Mouse (Mus musculus) limb, embryonic 13.5 days (tissue): ENCODE data around the gene Hdac8. TPM values are rescaled to one million over a fixed set of nuclear protein-coding genes. Genes with fewer than 3 reads are reported as not detected.
A peak's percentile ranks its signal among the peaks of the same experiment; 100 is the strongest.

Experiments
- ATAC-seq: fragments of 200-750 bp; cut with Nextera tagmentation; 2 replicates; pipeline ENCODE4 v1.8.0; 2017; ENCODE audit warnings: low read depth, moderate number of reproducible peaks, moderate TSS enrichment; ENCODE audit not compliant: low FRiP score
- H3K27ac ChIP-seq: fragments of 300-500 bp; sonication (generic); 2 replicates; pipeline ENCODE4 v1.5.1; 2015; ENCODE audit warnings: inconsistent platforms, mild to moderate bottlenecking, moderate library complexity
- H3K27me3 ChIP-seq: fragments of 300-500 bp; sonication (generic); 2 replicates; pipeline ENCODE4 v1.6.1; 2015; ENCODE audit warnings: mild to moderate bottlenecking, inconsistent platforms
- H3K36me3 ChIP-seq: fragments of 300-500 bp; sonication (generic); 2 replicates; pipeline ENCODE4 v1.6.1; 2015; ENCODE audit warnings: inconsistent platforms, mild to moderate bottlenecking, moderate library complexity
- H3K4me1 ChIP-seq: fragments of 300-500 bp; sonication (generic); 2 replicates; pipeline ENCODE4 v1.6.1; 2015; ENCODE audit warnings: inconsistent platforms
- H3K4me2 ChIP-seq: fragments of 300-500 bp; sonication (generic); replicated peaks from 2 replicates; pipeline ENCODE4 v1.6.1; 2015; ENCODE audit warnings: inconsistent platforms, mild to moderate bottlenecking, moderate library complexity
- H3K4me3 ChIP-seq: fragments of 300-500 bp; sonication (generic); 2 replicates; pipeline ENCODE4 v1.5.1; 2015; ENCODE audit warnings: moderate library complexity, mild to moderate bottlenecking, inconsistent platforms
- H3K9ac ChIP-seq: fragments of 300-500 bp; sonication (generic); 2 replicates; pipeline ENCODE4 v1.6.1; 2015; ENCODE audit warnings: mild to moderate bottlenecking, inconsistent platforms
- H3K9me3 ChIP-seq: fragments of 300-500 bp; sonication (generic); 2 replicates; pipeline ENCODE4 v1.6.1; 2016; ENCODE audit warnings: inconsistent platforms
- WGBS: fragments of 180-500 bp; shearing (Covaris S2); methylation state at CpG from one replicate; pipeline ENCODE4 v1.1.7; 2015; 5-methylcytosine and 5-hydroxymethylcytosine counted together
- microRNA-seq: library from miRNA; unstranded; fragments of <30 nt; microRNA quantifications from one replicate; pipeline ENCODE4, GENCODE M21; 2016
- polyA plus RNA-seq: library from polyadenylated mRNA; unstranded; fragments of >200 nt; fragmentation: Nextera tagmentation; extraction: Ambion mirVana; gene quantifications from 2 replicates; pipeline ENCODE4 v1.2.1, GENCODE M21; 2015

Gene Hdac8
- polyA plus RNA-seq, 1 experiment from 2014 or later: 19.3 TPM

DNA sequence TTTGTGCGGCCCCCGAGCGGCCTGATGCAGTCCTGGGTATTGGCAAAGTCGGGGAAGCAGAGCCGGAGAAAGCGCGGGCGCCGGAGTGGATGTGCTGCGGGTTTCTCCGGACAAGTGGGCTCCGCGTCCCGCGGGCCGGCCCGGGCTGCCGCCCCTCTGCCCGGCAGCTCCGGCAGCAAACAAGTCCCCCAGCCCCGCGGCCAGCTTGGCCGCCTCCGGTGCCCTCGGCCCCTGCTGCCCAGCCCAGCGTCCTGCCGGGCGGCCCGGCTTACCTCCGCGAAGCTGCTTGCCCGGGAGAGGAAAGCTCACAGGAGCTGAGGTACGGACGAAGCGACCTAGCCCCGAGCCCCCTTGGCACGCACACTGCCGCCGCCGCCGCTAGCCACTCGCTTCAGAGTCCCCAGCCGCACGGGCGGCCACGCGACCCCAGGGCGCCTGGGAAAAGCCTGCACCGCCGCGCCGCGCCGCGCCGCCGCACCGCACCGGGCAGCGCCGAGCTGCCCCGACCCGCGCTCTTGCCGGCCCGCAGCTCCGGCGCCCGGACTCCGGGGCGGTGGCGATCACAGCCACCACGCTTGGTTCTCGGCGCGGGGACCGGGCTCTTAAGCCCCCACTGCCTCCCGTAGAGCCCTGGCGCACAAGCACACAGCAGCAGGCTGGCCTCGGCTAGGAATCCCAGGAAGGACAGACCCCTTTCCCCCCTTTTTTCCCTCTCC, 253.8 kb downstream of the Hdac8 start:
- H3K9me3 ChIP-seq: no peaks in the 10 kb centered on the region
- peak; percentile 42 for ATAC-seq
- H3K9ac ChIP-seq: peak overlapping the region; percentile 68
- H3K27me3 ChIP-seq: peaks cover 69% of the 10 kb centered on the region
- peak overlapping the region; percentile 74; the same call in 1 of the 2 replicates for H3K27ac ChIP-seq
- H3K4me3 ChIP-seq: peak overlapping the region; percentile 57
- H3K4me2 ChIP-seq: peak overlapping the region; percentile 83
- 16% methylated on average over 38 of the region's 80 CpGs for WGBS
- no peaks in the 10 kb centered on the region; the same call in 1 of the 2 replicates for H3K36me3 ChIP-seq
- H3K4me1 ChIP-seq: 0 out of 2 replicates have a peak, but pooled peaks cover 4% of the 10 kb centered on the region

- H3K4me3 ChIP-seq: peak overlapping the region; percentile 57
- 8% methylated on average over 24 of the region's 24 CpGs for WGBS
- no peak overlapping the region for H3K27ac ChIP-seq
- H3K36me3 ChIP-seq: no peaks in the 10 kb centered on the region; the same call in 1 of the 2 replicates
- no peaks in the 10 kb centered on the region for H3K9me3 ChIP-seq
- peaks cover 69% of the 10 kb centered on the region for H3K27me3 ChIP-seq
- H3K4me2 ChIP-seq: peak overlapping the region; percentile 83
- ATAC-seq: no peak
- 0 out of 2 replicates have a peak, but pooled peaks cover 4% of the 10 kb centered on the region for H3K4me1 ChIP-seq
- H3K9ac ChIP-seq: peak overlapping the region; percentile 68
These were observed 254.3 kb downstream of the Hdac8 start for GRCm38 (mm10) chrX:102250891-102251170.

DNA sequence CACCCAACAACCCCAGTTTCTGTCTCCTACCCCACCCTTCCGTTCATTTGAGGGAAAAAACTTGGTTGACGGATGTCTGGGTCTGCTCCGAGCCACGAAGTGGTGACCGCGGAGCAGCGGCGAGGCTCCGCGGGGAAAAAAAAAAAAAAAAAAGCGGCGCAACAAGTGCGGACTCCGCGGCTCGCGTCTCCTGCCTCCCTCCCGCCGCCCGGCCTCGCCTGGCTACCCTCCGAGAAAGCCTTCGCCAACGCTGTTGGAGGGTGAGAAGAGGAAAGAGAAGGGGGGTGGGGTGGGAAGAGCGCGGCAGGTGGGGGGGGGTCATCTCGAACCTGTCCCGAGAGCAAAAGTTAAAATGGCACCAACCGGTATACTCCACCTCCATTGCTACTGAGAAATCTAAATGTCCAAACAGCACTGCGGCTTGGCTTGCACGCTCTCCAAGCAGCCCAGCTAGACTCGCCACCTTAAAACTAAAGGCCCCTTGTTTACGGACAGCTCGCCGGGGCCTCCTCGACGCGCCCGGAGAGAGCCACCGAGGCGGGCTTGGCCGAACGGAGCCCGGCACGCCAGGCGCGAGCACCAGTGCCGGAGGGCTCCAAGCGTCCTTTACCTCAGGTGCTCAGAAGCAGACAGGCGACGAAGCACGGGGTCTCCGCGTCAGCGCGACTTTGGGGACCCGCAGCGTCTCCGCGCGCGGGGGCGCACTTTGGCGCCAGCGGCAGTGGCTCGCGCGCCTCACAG, 254.8 kb downstream of the Hdac8 start:
- H3K27me3 ChIP-seq: peaks cover 69% of the 10 kb centered on the region
- H3K4me2 ChIP-seq: peak overlapping the region; percentile 83
- no peaks in the 10 kb centered on the region for H3K9me3 ChIP-seq
- H3K4me3 ChIP-seq: peak overlapping the region; percentile 57
- no peak overlapping the region for H3K27ac ChIP-seq
- 16% methylated on average over 56 of the region's 68 CpGs for WGBS
- no peaks in the 10 kb centered on the region; the same call in 1 of the 2 replicates for H3K36me3 ChIP-seq
- no peak for ATAC-seq
- H3K4me1 ChIP-seq: 0 out of 2 replicates have a peak, but pooled peaks cover 4% of the 10 kb centered on the region
- H3K9ac ChIP-seq: peak overlapping the region; percentile 68

DNA sequence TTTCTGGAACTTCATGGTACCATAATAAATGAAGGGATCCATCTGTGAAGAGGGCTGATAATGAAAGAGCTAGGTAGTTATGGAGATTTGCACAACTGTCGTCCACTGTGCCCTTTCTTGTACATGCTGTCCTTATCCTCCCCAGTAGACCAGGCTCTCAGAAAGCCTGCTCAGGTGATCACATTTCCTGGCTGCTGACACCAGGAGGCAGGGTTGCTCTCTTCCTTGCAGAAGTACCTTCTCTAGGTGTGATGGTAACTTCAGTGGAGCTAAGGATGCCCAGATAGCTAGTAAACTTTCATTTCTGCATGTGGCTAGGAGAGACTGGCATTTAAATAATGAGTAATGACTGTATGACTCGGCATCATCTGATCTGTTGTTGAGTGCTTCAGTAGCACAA, 260.8 kb downstream of the Hdac8 start:
- H3K36me3 ChIP-seq: no peaks in the 10 kb centered on the region; the same call in 1 of the 2 replicates
- H3K4me2 ChIP-seq: no peak overlapping the region
- H3K4me1 ChIP-seq: no peaks in the 10 kb centered on the region
- H3K4me3 ChIP-seq: no peak overlapping the region
- H3K27ac ChIP-seq: no peak overlapping the region
- 74% methylated on average over 2 of the region's 2 CpGs for WGBS
- no peaks in the 10 kb centered on the region for H3K9me3 ChIP-seq
- no peak overlapping the region for H3K9ac ChIP-seq
- ATAC-seq: no peak
- peaks cover 25% of the 10 kb centered on the region for H3K27me3 ChIP-seq

Small RNA genes within 50 kb of the gene (microRNA-seq; reads per million reads assigned to microRNA genes)
- gene Gm26318: not detected

Other genes starting within 250 kb of the Hdac8 start
- gene Phka1, start 138.9 kb upstream of the Hdac8 start, polyA plus RNA-seq: 14.6 and 16.2 TPM in 2 replicates
- not detected in 2 replicates for gene Gm3880, start 181.6 kb upstream of the Hdac8 start, polyA plus RNA-seq
- not detected in 2 replicates for gene Gm9112, start 202.3 kb upstream of the Hdac8 start, polyA plus RNA-seq
- gene Dmrtc1b, start 202.5 kb upstream of the Hdac8 start, polyA plus RNA-seq: not detected in 2 replicates